In genomic region chr6:6869961-6870800, GRCm38 (mm10) we compare ENCODE assay signal across 16 mouse cellular contexts. TPM values are rescaled to one million over a fixed set of nuclear protein-coding genes. Genes with fewer than 3 reads are reported as not detected.
DNase-seq lines count a peak whose midpoint lies in the region; ATAC-seq and TF ChIP-seq lines count a peak whose summit lies in the region.
"Had no signal": no experiment of that assay in that cellular context is flagged by ENCODE, and none has a peak within 500 bp of the region (broad histone marks: within the 10 kb centered on the region; RNA-seq: fewer than 3 reads in every experiment).

No protein-coding gene starts in this region.

- under 1% methylated on average over 11 of the region's 11 CpGs for WGBS in hindbrain, embryonic 11.5 days
- 0% methylated on average over 11 of the region's 11 CpGs for WGBS in hindbrain, embryonic 13.5 days
- 3% methylated on average over 9 of the region's 11 CpGs for WGBS in embryonic facial prominence, embryonic 14.5 days
- 0% methylated on average over 11 of the region's 11 CpGs for WGBS in limb, embryonic 11.5 days
- WGBS in olfactory bulb, adult 2 months: 2% methylated on average over 11 of the region's 11 CpGs
- 4% methylated on average over 11 of the region's 11 CpGs for WGBS in kidney, adult 2 months

- no peaks in the 10 kb centered on the region for H3K36me3 ChIP-seq in hindbrain, embryonic 11.5 days (ENCODE audit: control insufficient read depth, insufficient read depth, low read length)
- H3K36me3 ChIP-seq in hindbrain, embryonic 13.5 days: no peaks in the 10 kb centered on the region
- no peaks in the 10 kb centered on the region for H3K36me3 ChIP-seq in embryonic facial prominence, embryonic 14.5 days (ENCODE audit: control insufficient read depth, insufficient read depth, low read length)
- H3K36me3 ChIP-seq in limb, embryonic 11.5 days (ENCODE audit: control insufficient read depth, insufficient read depth, low read length): no peaks in the 10 kb centered on the region
- H3K36me3 ChIP-seq in kidney, adult 2 months (ENCODE audit: control insufficient read depth, insufficient read depth, low read length): no peaks in the 10 kb centered on the region
- H3K36me3 ChIP-seq: hindbrain, embryonic 12.5 days; kidney, embryonic 15.5 days; limb, embryonic 12.5 days; neural tube, embryonic 12.5 days had no signal

- no peak overlapping the region for H3K4me2 ChIP-seq in hindbrain, embryonic 11.5 days (replicated peaks; ENCODE audit: low read depth, low read length)
- no peak overlapping the region for H3K4me2 ChIP-seq in hindbrain, embryonic 13.5 days
- peak overlapping the region; percentile 25 for H3K4me2 ChIP-seq in embryonic facial prominence, embryonic 14.5 days (ENCODE audit: low read depth, low read length)
- H3K4me2 ChIP-seq in limb, embryonic 11.5 days (ENCODE audit: low read depth, severe bottlenecking): no peak overlapping the region
- H3K4me2 ChIP-seq: hindbrain, embryonic 12.5 days; kidney, embryonic 15.5 days; limb, embryonic 12.5 days; neural tube, embryonic 12.5 days had no signal

- no peak overlapping the region for H3K27ac ChIP-seq in hindbrain, embryonic 11.5 days (ENCODE audit: low read depth, low read length)
- no peak overlapping the region for H3K27ac ChIP-seq in hindbrain, embryonic 13.5 days
- peak overlapping the region; percentile 50; the same call in 1 of the 2 replicates for H3K27ac ChIP-seq in embryonic facial prominence, embryonic 14.5 days (replicated peaks; ENCODE audit: low read depth, low read length)
- no peak overlapping the region for H3K27ac ChIP-seq in limb, embryonic 11.5 days (replicated peaks; ENCODE audit: low read depth, low read length)
- peak overlapping the region; percentile 98 for H3K27ac ChIP-seq in olfactory bulb, adult 2 months (ENCODE audit: insufficient read depth, low read depth, low read length)
- H3K27ac ChIP-seq in kidney, adult 2 months (ENCODE audit: insufficient read depth, low read depth, low read length): no peak overlapping the region
- H3K27ac ChIP-seq: hindbrain, embryonic 12.5 days; kidney, embryonic 15.5 days; limb, embryonic 12.5 days; neural tube, embryonic 12.5 days had no signal

- no peak overlapping the region for H3K9ac ChIP-seq in hindbrain, embryonic 11.5 days (ENCODE audit: low read depth, low read length)
- H3K9ac ChIP-seq in hindbrain, embryonic 13.5 days: no peak overlapping the region
- no peak overlapping the region for H3K9ac ChIP-seq in embryonic facial prominence, embryonic 14.5 days (ENCODE audit: low read depth, low read length)
- no peak overlapping the region for H3K9ac ChIP-seq in limb, embryonic 11.5 days (ENCODE audit: low read length)
- H3K9ac ChIP-seq: hindbrain, embryonic 12.5 days; kidney, embryonic 15.5 days; limb, embryonic 12.5 days; neural tube, embryonic 12.5 days had no signal

- no peaks in the 10 kb centered on the region for H3K9me3 ChIP-seq in hindbrain, embryonic 11.5 days (ENCODE audit: control insufficient read depth, low read length)
- no peaks in the 10 kb centered on the region for H3K9me3 ChIP-seq in hindbrain, embryonic 13.5 days
- H3K9me3 ChIP-seq in embryonic facial prominence, embryonic 14.5 days (ENCODE audit: control insufficient read depth, low read length): no peaks in the 10 kb centered on the region
- no peaks in the 10 kb centered on the region for H3K9me3 ChIP-seq in limb, embryonic 11.5 days (ENCODE audit: control insufficient read depth, low read length)
- H3K9me3 ChIP-seq: hindbrain, embryonic 12.5 days; kidney, embryonic 15.5 days; limb, embryonic 12.5 days; neural tube, embryonic 12.5 days had no signal

- DNase-seq in hindbrain, embryonic 11.5 days (ENCODE audit: low spot score): peak; percentile 41
- no peak for DNase-seq in embryonic facial prominence, embryonic 14.5 days (ENCODE audit: low spot score)
- DNase-seq in limb, embryonic 11.5 days (ENCODE audit: low spot score): peak; percentile 34
- DNase-seq in lung, postnatal 25 days (ENCODE audit: low spot score): no peak
- no peak for DNase-seq in spleen, postnatal 36 days (ENCODE audit: low spot score in 2 of 2)
- DNase-seq in kidney, adult 2 months: no peak
- DNase-seq: adrenal gland, postnatal 25 days; cerebellum, adult 11 months; lung, adult 18-20 months; right cerebral cortex, adult 18-20 months had no signal

- H3K27me3 ChIP-seq in hindbrain, embryonic 11.5 days (ENCODE audit: control insufficient read depth, insufficient read depth, low read length): peaks cover 87% of the 10 kb centered on the region
- peaks cover 96% of the 10 kb centered on the region for H3K27me3 ChIP-seq in hindbrain, embryonic 13.5 days
- H3K27me3 ChIP-seq in embryonic facial prominence, embryonic 14.5 days (replicated peaks; ENCODE audit: control insufficient read depth, insufficient read depth, low read length): peaks cover 92% of the 10 kb centered on the region
- peaks cover 81% of the 10 kb centered on the region for H3K27me3 ChIP-seq in limb, embryonic 11.5 days (ENCODE audit: control insufficient read depth, insufficient read depth, low read length)
- peaks cover 10% of the 10 kb centered on the region for H3K27me3 ChIP-seq in kidney, adult 2 months (replicated peaks; ENCODE audit: control insufficient read depth, insufficient read depth, low read length)

- ATAC-seq in hindbrain, embryonic 11.5 days (ENCODE audit: low FRiP score): no peak
- ATAC-seq in hindbrain, embryonic 13.5 days (ENCODE audit: low FRiP score): no peak
- peak; percentile 36; the same call in 1 of the 2 replicates for ATAC-seq in embryonic facial prominence, embryonic 14.5 days (ENCODE audit: low read depth)
- no peak for ATAC-seq in limb, embryonic 11.5 days (ENCODE audit: insufficient number of reproducible peaks, low FRiP score, low TSS enrichment, low read depth)

- H3K4me1 ChIP-seq in hindbrain, embryonic 11.5 days (replicated peaks; ENCODE audit: control insufficient read depth, insufficient read depth, low read length): no peaks in the 10 kb centered on the region; the same call in 1 of the 2 replicates
- no peaks in the 10 kb centered on the region for H3K4me1 ChIP-seq in hindbrain, embryonic 13.5 days (replicated peaks)
- no peaks in the 10 kb centered on the region for H3K4me1 ChIP-seq in embryonic facial prominence, embryonic 14.5 days (ENCODE audit: control insufficient read depth, insufficient read depth, low read length)
- no peaks in the 10 kb centered on the region for H3K4me1 ChIP-seq in limb, embryonic 11.5 days (ENCODE audit: control insufficient read depth, insufficient read depth, low read length)
- peaks cover 3% of the 10 kb centered on the region for H3K4me1 ChIP-seq in olfactory bulb, adult 2 months (ENCODE audit: control insufficient read depth, insufficient read depth, low read length)
- no peaks in the 10 kb centered on the region for H3K4me1 ChIP-seq in kidney, adult 2 months (ENCODE audit: control insufficient read depth, insufficient read depth, low read length)
- H3K4me1 ChIP-seq: hindbrain, embryonic 12.5 days; neural tube, embryonic 12.5 days had no signal

- TF ChIP-seq CTCF in olfactory bulb, adult 2 months (IDR thresholded peaks at IDR 0.05; ENCODE audit: insufficient read depth, low read depth, low read length): no peak
- no peak for TF ChIP-seq CTCF in kidney, adult 2 months (conservative IDR thresholded peaks at IDR 0.05; ENCODE audit: insufficient read depth, insufficient read length, low read depth, low read length)

- H3K4me3 ChIP-seq in hindbrain, embryonic 11.5 days (ENCODE audit: low read depth, low read length): no peak overlapping the region
- no peak overlapping the region for H3K4me3 ChIP-seq in hindbrain, embryonic 13.5 days
- no peak overlapping the region for H3K4me3 ChIP-seq in embryonic facial prominence, embryonic 14.5 days (ENCODE audit: low read depth, low read length)
- no peak overlapping the region for H3K4me3 ChIP-seq in limb, embryonic 11.5 days (ENCODE audit: low read depth, low read length)
- peak overlapping the region; percentile 32 for H3K4me3 ChIP-seq in olfactory bulb, adult 2 months (ENCODE audit: insufficient read depth, low read depth, low read length)
- H3K4me3 ChIP-seq in kidney, adult 2 months (ENCODE audit: insufficient read depth, low read depth, low read length): no peak overlapping the region
- H3K4me3 ChIP-seq: hindbrain, embryonic 12.5 days; kidney, embryonic 15.5 days; limb, embryonic 12.5 days; neural tube, embryonic 12.5 days had no signal

- TF ChIP-seq POLR2A in olfactory bulb, adult 2 months (IDR thresholded peaks at IDR 0.05; ENCODE audit: insufficient read depth, low read depth, low read length): no peak
- TF ChIP-seq POLR2A in kidney, adult 2 months (IDR thresholded peaks at IDR 0.05; ENCODE audit: low read depth, low read length): no peak

RNA-seq across cellular contexts. Expression of gene Dlx6, which starts 7.0 kb away (rescaled TPM):
- polyA plus RNA-seq in hindbrain, embryonic 11.5 days (2014; fragmentation: Nextera tagmentation; extraction: Ambion mirVana): 0.29 and 0.65 TPM in 2 replicates
- polyA plus RNA-seq in hindbrain, embryonic 13.5 days (2015; fragmentation: Nextera tagmentation; extraction: Ambion mirVana): 0.18 TPM in 1 of 2 replicates, not detected in the other
- polyA plus RNA-seq in embryonic facial prominence, embryonic 14.5 days (2014; fragmentation: Nextera tagmentation; extraction: Ambion mirVana): 2.8 and 3.7 TPM in 2 replicates
- 0.36 and 0.89 TPM in 2 replicates for polyA plus RNA-seq in limb, embryonic 11.5 days (2014; fragmentation: Nextera tagmentation; extraction: Ambion mirVana)
- polyA plus RNA-seq in olfactory bulb, adult 2 months (2012; ENCODE audit: insufficient read depth, insufficient read length, low replicate concordance, missing spikeins): not detected in 2 replicates
- not detected in 2 replicates for polyA plus RNA-seq in kidney, adult 2 months (2012; rRNA removed)
- polyA plus RNA-seq: kidney, embryonic 15.5 days; neural tube, embryonic 12.5 days had no signal

RNA-seq across cellular contexts. Expression of gene Dlx5, which starts 11.7 kb away (rescaled TPM):
- 2.3 and 6.2 TPM in 2 replicates for polyA plus RNA-seq in hindbrain, embryonic 11.5 days (2014; fragmentation: Nextera tagmentation; extraction: Ambion mirVana)
- polyA plus RNA-seq in hindbrain, embryonic 13.5 days (2015; fragmentation: Nextera tagmentation; extraction: Ambion mirVana): 1.3 and 1.9 TPM in 2 replicates
- polyA plus RNA-seq in embryonic facial prominence, embryonic 14.5 days (2014; fragmentation: Nextera tagmentation; extraction: Ambion mirVana): 38.0 and 40.2 TPM in 2 replicates
- polyA plus RNA-seq in limb, embryonic 11.5 days (2014; fragmentation: Nextera tagmentation; extraction: Ambion mirVana): 15.5 and 16.3 TPM in 2 replicates
- polyA plus RNA-seq in olfactory bulb, adult 2 months (2012; ENCODE audit: insufficient read depth, insufficient read length, low replicate concordance, missing spikeins): not detected in 2 replicates
- polyA plus RNA-seq in kidney, adult 2 months (2012; rRNA removed): not detected in 2 replicates

Comparison
In these comparisons a context has a peak if more than half of its experiments do, and no peak if none do; other contexts are left out.
1. DNase-seq: peak in hindbrain, embryonic 11.5 days (single experiment) and limb, embryonic 11.5 days (single experiment); none in embryonic facial prominence, embryonic 14.5 days (single experiment), lung, postnatal 25 days (single experiment), spleen, postnatal 36 days (0 of 2) and kidney, adult 2 months (single experiment).
2. H3K27ac ChIP-seq: peak in embryonic facial prominence, embryonic 14.5 days (single experiment) and olfactory bulb, adult 2 months (single experiment); none in hindbrain, embryonic 11.5 days (single experiment), hindbrain, embryonic 13.5 days (single experiment), limb, embryonic 11.5 days (single experiment) and kidney, adult 2 months (single experiment).